Mouse (Mus musculus): ENCODE results near the gene Ackr1. TPM values are rescaled to one million over a fixed set of nuclear protein-coding genes. Genes with fewer than 3 reads are reported as not detected.

Ackr1 gene
- 1 to 10 TPM; 2.2 to 2.9 TPM for total RNA-seq (2021)
- long read RNA-seq, experiment 1, partial matches to known transcripts = 0 of 2 reads
- long read RNA-seq, experiment 1, other reads (novel, unspliced or antisense) = 0 of 2 reads
- long read RNA-seq, experiment 2 = 0 reads

GRCm38 (mm10) chr1:173333312-173334253 lies at the start of gene Ackr1:
Ackr1 (minus strand) TSS chr1:173333750.
- intact Hi-C loops (cut with DNase I) = no loop called here
- no peak for DNase-seq

GRCm38 (mm10) chr1:173381436-173381835 lies 47.9 kb upstream of the Ackr1 start:
- intact Hi-C loops (cut with DNase I) = no loop called here
- no peak for DNase-seq

- intact Hi-C loops (cut with DNase I) = no loop called here
- peak; percentile 24 to 41 for DNase-seq
Observed at GRCm38 (mm10) chr1:173377380-173378112, 44.0 kb upstream of the Ackr1 start.

DNA sequence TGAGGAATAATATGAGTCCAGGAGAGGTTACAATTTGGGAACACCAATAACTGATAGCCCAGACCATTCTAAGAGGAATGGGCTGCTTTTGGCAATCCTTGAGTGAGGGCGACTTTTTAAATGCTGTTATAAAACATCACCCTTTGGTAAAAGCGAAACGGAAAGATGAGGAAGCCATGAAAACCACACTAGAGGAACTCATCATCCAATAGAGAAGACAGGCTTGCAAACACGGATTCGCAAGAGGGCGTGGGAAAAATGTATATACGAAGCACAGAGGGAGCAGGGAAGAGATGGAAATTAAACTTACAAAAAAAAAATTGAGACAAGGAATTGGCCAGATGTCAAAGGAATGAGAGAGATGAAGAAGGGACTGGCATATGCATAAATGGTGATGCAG lies 40.5 kb upstream of the Ackr1 start:
- no peak for DNase-seq
- intact Hi-C loops (cut with DNase I) = no loop called here

DNA sequence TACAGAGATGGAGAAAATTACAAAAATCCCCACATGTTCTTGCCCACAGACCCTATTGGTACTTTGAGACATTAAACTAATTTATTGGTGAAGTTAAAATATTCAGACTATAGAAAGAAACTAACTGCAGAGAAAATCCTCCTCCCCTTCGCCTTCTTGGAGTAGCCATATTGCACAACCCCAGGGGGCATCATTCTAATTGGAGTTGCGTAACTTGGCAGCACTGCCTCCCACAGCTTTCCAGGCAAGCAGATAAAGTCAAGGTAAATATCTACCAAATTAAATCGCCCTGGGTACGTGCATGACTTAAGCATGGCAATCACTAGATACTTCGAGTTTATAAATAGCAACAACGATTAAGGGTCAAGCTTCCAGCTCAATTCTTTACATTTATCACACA lies 38.0 kb upstream of the Ackr1 start:
- DNase-seq = no peak
- intact Hi-C loops (cut with DNase I) = no loop called here

DNA sequence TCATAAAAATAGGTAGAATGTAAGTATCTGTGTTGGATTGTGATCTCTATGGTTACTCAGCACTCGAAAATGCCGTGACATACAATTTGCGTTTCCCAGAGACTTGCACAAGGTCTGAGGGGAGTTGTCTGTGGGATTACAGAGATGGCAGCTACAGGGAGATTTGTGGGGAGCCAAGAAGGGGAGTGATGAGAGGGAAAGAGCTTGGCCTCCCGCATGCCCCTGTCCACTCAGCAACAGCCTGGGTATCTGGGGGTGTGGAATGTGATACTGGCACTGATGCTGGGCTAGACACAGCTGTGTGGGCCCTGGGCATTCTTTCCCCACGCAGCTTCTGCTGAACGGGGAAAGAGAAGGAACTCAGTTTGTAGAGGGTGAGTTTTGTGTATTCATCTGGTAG lies 36.9 kb upstream of the Ackr1 start:
- DNase-seq = no peak
- intact Hi-C loops (cut with DNase I) = no loop called here

GRCm38 (mm10) chr1:173369611-173370010 lies 36.1 kb upstream of the Ackr1 start:
- no peak for DNase-seq
- intact Hi-C loops (cut with DNase I) = no loop called here

GRCm38 (mm10) chr1:173367356-173368046 lies 34.0 kb upstream of the Ackr1 start, which contains the start of gene Cadm3:
Cadm3 (minus strand) TSS chr1:173367695.
- intact Hi-C loops (cut with DNase I) = no loop called here
- DNase-seq = peak; percentile 24 to 53

GRCm38 (mm10) chr1:173366701-173367355 lies 33.3 kb upstream of the Ackr1 start:
- intact Hi-C loops (cut with DNase I) = no loop called here

GRCm38 (mm10) chr1:173365970-173366409 lies 32.4 kb upstream of the Ackr1 start:
- intact Hi-C loops (cut with DNase I) = no loop called here
- peak in 1 of 2 experiments; percentile 29 for DNase-seq

More at GRCm38 (mm10) chr1:173366701-173367355, 33.3 kb upstream of the Ackr1 start:
- no peak for DNase-seq

DNA sequence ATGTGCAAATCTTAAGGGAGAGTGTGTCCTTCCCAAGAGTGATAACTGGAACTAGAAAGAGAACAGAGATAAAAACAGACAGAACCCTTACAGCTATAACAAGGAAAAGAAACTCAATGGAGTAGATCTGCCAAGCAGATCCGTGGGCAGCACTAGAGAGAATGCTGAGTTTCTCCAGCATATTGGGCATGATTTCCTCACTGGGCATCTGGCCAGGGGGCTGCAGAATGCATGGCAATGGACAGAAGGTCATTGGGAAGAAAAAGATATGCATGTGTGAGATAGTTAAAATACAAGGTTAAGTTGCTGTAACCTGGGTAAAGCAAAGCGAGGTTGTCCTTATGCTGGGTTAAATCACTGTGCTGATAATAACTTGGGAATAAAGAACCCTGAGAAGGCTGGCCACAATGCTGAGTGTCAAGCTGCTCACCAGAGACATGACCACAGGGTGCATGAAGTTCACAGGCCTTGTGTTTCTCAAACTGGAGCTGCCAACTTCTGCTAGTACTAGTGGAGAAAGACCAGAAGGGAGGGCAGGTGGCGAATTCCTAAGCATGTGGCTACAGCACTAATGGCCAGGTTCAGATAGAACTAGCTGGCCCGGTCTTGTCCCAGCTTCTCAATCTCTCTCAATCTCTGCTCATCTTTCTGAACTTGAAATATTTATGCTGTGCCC lies 30.7 kb upstream of the Ackr1 start:
- intact Hi-C loops (cut with DNase I) = no loop called here
- DNase-seq = no peak

DNA sequence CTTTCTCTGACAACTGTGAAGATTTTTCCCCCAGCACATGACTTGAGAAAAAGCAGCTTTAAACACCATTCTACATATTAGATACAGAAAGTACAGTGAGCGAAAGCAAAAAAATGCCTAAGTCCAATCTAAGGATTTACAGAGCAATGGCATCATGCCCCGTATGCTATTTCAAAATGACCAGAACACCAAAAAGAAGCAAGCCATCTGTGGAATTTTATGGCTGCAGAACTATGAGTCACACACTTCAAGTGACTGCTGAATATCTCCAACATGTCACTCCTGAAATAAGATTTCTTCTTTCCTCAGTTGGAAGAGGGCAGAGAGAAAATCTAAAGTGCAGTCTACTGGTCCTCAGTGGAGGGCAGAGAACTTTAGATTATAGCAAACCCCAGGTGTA lies 29.9 kb upstream of the Ackr1 start:
- intact Hi-C loops (cut with DNase I) = no loop called here
- DNase-seq = no peak

DNA sequence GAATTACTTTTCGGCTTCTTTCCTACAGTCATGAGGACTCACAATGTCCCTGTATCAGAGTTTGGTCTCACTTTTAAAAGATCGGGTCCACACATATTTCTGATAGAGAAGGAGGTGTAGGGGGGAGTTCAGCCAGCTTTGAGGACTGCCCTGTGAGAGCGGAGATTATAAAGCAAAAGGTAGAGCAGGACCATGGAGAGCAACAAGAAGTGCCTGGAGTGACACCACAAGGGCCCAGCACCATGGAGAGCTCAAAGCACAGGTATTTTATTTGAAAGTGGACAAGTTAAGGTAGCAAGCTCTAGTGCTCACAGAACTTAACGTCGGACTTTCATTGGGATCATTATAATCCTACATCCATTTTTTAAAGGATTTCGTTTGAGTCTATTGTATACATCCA lies 28.1 kb upstream of the Ackr1 start:
- no peak for DNase-seq
- intact Hi-C loops (cut with DNase I) = no loop called here

GRCm38 (mm10) chr1:173359590-173360290 lies 26.2 kb upstream of the Ackr1 start:
- intact Hi-C loops (cut with DNase I) = no loop called here
- DNase-seq = no peak

- no peak for DNase-seq
- intact Hi-C loops (cut with DNase I) = no loop called here
Observed at GRCm38 (mm10) chr1:173357799-173358198, 24.2 kb upstream of the Ackr1 start.

DNA sequence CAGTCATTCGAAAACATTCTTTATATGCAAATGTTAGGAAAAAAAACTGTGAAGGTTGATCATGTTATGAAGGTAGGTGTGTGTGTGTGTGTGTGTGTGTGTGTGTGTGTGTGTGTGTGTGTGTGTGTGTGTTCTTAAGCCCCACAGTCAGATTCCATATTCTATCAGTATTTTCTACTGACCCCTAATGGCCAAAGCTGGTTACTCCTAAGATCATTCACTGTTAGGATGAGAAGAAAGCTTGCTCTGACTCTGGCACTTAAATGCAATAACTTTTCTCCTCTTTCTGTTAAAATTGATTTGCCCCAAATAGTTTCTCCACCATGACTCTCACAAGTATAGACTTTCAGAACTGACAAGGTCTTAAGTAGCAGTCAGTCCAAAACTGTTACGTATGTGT lies 23.1 kb upstream of the Ackr1 start:
- intact Hi-C loops (cut with DNase I) = no loop called here
- DNase-seq = no peak

DNA sequence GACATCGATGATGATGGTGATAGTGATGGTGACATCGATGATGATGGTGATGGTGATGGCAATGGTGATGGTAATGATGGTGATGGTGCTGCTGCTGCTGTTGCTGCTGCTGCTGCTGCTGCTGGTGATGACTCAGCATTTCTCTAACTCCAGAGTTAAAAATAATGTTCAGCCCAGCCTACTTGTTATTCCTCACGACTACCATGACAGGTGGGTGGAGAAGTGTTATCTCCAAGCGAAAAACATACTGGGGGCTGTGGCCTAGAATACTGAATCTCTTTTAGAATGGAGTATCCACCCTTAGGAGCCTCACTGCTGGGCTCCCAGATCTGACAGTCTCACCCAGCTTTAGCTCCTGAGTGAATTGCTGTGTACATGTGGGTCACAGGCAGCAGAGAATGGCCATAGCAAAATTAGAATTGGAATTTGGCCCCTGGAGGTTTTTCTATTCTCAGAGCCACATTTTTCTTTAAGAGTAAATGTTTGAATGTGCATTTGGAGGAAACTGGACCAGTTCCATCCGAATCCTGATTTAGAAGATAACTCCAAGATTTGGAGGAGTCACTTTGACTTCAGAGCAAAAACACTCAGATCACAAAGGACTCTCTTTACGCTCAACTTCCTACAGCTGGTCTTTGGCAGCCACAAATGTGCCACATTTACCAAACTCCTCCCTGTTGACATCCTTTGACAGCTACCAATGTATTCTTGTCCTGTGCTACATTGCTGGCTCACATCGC lies 21.7 kb upstream of the Ackr1 start:
- intact Hi-C loops (cut with DNase I) = no loop called here
- DNase-seq = no peak

DNA sequence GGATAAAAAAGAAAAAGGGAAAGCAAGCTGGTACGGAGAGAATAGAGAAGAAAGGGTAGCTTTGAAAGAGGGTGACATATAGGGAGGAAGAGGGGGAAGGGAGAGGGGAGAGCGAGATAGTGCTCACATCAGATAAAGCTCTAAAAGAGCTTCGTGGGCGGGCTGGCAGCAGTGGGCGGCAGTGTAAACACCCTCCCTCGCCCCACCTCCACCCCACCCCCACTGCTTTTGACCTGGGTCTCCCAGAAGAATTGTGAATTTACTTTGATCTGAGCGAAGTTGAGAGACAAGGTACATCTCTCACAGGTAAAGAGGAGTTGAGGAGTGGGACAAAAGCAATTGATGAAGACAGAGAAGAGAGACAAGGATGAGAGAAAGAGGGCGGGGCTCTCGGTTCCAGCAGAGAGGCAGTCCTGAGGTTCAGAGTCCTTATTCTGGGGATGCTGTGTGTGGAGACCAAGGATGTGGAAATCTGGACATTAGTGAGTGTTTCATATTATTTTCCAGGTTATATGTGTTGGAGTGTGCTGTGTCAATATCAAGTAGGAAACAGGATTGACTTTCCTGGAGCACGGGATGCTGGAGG lies 16.9 kb upstream of the Ackr1 start, which contains the start of gene Aim2:
Gene Aim2 (plus strand): TSS at position 508 of the 586 bp plus-strand sequence.
- intact Hi-C loops (cut with DNase I) = no loop called here
- no peak for DNase-seq

Data from gastrocnemius, postnatal 36 days (tissue).